Comparison of ENCODE assay signal across 13 mouse cellular contexts in genomic region chr3:33074266-33074981, GRCm38 (mm10).
DNase-seq lines count a peak whose midpoint lies in the region; ATAC-seq and TF ChIP-seq lines count a peak whose summit lies in the region.
"Had no signal": no experiment of that assay in that cellular context is flagged by ENCODE, and none has a peak within 500 bp of the region (broad histone marks: within the 10 kb centered on the region; RNA-seq: fewer than 3 reads in every experiment).

No protein-coding gene starts in this region.

- H3K36me3 ChIP-seq in lung, postnatal 0 days (ENCODE audit: insufficient read depth, low read length) = no peaks in the 10 kb centered on the region
- no peaks in the 10 kb centered on the region for H3K36me3 ChIP-seq in forebrain, postnatal 0 days (ENCODE audit: insufficient read depth)
- H3K36me3 ChIP-seq in neural tube, embryonic 15.5 days = no peaks in the 10 kb centered on the region
- H3K36me3 ChIP-seq: heart, embryonic 15.5 days had no signal

- ATAC-seq in lung, postnatal 0 days = peak; percentile 79
- ATAC-seq in forebrain, postnatal 0 days = peak; percentile 25; the same call in 1 of the 2 replicates
- peak; percentile 49; the same call in 1 of the 2 replicates for ATAC-seq in neural tube, embryonic 15.5 days (ENCODE audit: low FRiP score)
- ATAC-seq: intestine, embryonic 16.5 days had no signal

- no peak overlapping the region for H3K4me2 ChIP-seq in lung, postnatal 0 days (replicated peaks; ENCODE audit: low read depth, low read length)
- no peak overlapping the region for H3K4me2 ChIP-seq in forebrain, postnatal 0 days (ENCODE audit: low read depth)
- no peak overlapping the region for H3K4me2 ChIP-seq in neural tube, embryonic 15.5 days
- H3K4me2 ChIP-seq: heart, embryonic 15.5 days had no signal

- no peak overlapping the region for H3K9ac ChIP-seq in lung, postnatal 0 days (replicated peaks; ENCODE audit: low read depth)
- no peak overlapping the region for H3K9ac ChIP-seq in forebrain, postnatal 0 days
- H3K9ac ChIP-seq in neural tube, embryonic 15.5 days (replicated peaks) = no peak overlapping the region
- H3K9ac ChIP-seq: heart, embryonic 15.5 days had no signal

- WGBS in lung, postnatal 0 days = 53% methylated on average over 10 of the region's 10 CpGs
- 53% methylated on average over 10 of the region's 10 CpGs for WGBS in forebrain, postnatal 0 days
- WGBS in neural tube, embryonic 15.5 days = 65% methylated on average over 10 of the region's 10 CpGs

- no peaks in the 10 kb centered on the region for H3K27me3 ChIP-seq in lung, postnatal 0 days (replicated peaks; ENCODE audit: insufficient read depth, low read length)
- no peaks in the 10 kb centered on the region for H3K27me3 ChIP-seq in forebrain, postnatal 0 days (ENCODE audit: insufficient read depth, low read length)
- H3K27me3 ChIP-seq in neural tube, embryonic 15.5 days (replicated peaks) = no peaks in the 10 kb centered on the region
- H3K27me3 ChIP-seq: heart, embryonic 15.5 days had no signal

- peak; percentile 20 to 37 for DNase-seq in cerebellum, postnatal 14 days
- no peak for DNase-seq in cerebellum, adult 9-10 months
- no peak for DNase-seq in lung, postnatal 0 days (ENCODE audit: low spot score)
- no peak for DNase-seq in lung, postnatal 14 days
- no peak for DNase-seq in forebrain, postnatal 0 days
- DNase-seq in thymus, adult 18-20 months = no peak
- DNase-seq in frontal cortex, postnatal 25 days (ENCODE audit: low spot score in 2 of 2) = no peak
- DNase-seq: adrenal gland, postnatal 25 days; cerebellum, adult 8-10 months had no signal

- H3K9me3 ChIP-seq in lung, postnatal 0 days (ENCODE audit: low read length) = no peaks in the 10 kb centered on the region
- no peaks in the 10 kb centered on the region for H3K9me3 ChIP-seq in forebrain, postnatal 0 days (ENCODE audit: low read length)
- no peaks in the 10 kb centered on the region for H3K9me3 ChIP-seq in neural tube, embryonic 15.5 days (replicated peaks)
- H3K9me3 ChIP-seq: heart, embryonic 15.5 days had no signal

- peak; percentile 29; the same call in 1 of the 2 replicates for TF ChIP-seq EP300 in lung, postnatal 0 days (IDR thresholded peaks at IDR 0.05)

- H3K4me1 ChIP-seq in lung, postnatal 0 days (ENCODE audit: insufficient read depth, low read depth, low read length) = 0 out of 2 replicates have a peak, but pooled peaks cover 3% of the 10 kb centered on the region
- H3K4me1 ChIP-seq in forebrain, postnatal 0 days (ENCODE audit: insufficient read depth) = no peaks in the 10 kb centered on the region
- peaks cover 4% of the 10 kb centered on the region; the same call in 1 of the 2 replicates for H3K4me1 ChIP-seq in neural tube, embryonic 15.5 days
- H3K4me1 ChIP-seq: heart, embryonic 15.5 days had no signal

- no peak overlapping the region for H3K27ac ChIP-seq in lung, postnatal 0 days (ENCODE audit: low read length)
- no peak overlapping the region for H3K27ac ChIP-seq in forebrain, postnatal 0 days (ENCODE audit: low read depth, low read length)
- H3K27ac ChIP-seq in neural tube, embryonic 15.5 days (replicated peaks) = no peak overlapping the region
- H3K27ac ChIP-seq: heart, embryonic 15.5 days; macrophage had no signal

- H3K4me3 ChIP-seq in lung, postnatal 0 days (ENCODE audit: low read depth, low read length) = no peak overlapping the region
- no peak overlapping the region for H3K4me3 ChIP-seq in forebrain, postnatal 0 days (ENCODE audit: low read depth, low read length)
- no peak overlapping the region for H3K4me3 ChIP-seq in neural tube, embryonic 15.5 days (replicated peaks)
- H3K4me3 ChIP-seq: heart, embryonic 15.5 days had no signal

- no peak for TF ChIP-seq CTCF in lung, postnatal 0 days (IDR thresholded peaks at IDR 0.05)
- no peak for TF ChIP-seq CTCF in forebrain, postnatal 0 days (IDR thresholded peaks at IDR 0.05; ENCODE audit: low read depth)

Comparison
In these comparisons a context has a peak if more than half of its experiments do, and no peak if none do; other contexts are left out.
1. DNase-seq: peak in cerebellum, postnatal 14 days (2 of 2); none in cerebellum, adult 9-10 months (single experiment), lung, postnatal 0 days (single experiment), lung, postnatal 14 days (single experiment), forebrain, postnatal 0 days (single experiment), thymus, adult 18-20 months (0 of 2) and frontal cortex, postnatal 25 days (0 of 2).
2. ATAC-seq: peak in every context shown above with its lines; median percentile 79 in lung, postnatal 0 days; 49 in neural tube, embryonic 15.5 days; 25 in forebrain, postnatal 0 days.